Comparison of ENCODE assay signal across 7 mouse cellular contexts in the genomic region with DNA sequence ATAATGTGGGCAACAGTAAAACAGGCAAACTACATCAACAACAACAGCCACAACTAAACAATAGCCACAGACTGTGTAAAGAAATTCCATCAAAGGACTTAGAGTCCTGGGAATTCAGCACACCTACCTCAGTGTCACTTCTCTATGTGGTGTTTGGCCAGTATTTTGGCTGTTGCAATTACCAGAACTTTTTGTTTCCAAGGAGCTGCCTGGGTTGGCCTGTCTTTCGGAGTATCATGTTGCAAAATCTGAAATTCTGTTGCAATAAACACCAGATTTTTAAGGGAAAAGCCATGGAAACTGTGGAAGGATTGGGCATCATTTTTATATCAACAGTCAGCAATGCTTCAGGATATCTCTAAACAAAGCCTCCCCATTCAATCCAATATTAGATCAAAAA.
"Had no signal": no experiment of that assay in that cellular context is flagged by ENCODE, and none has a peak within 500 bp of the region (broad histone marks: within the 10 kb centered on the region; RNA-seq: fewer than 3 reads in every experiment).

No protein-coding gene starts in this region.

- DNase-seq: kidney, adult 2 months; kidney, postnatal 14 days; lung, postnatal 4 days; midbrain, embryonic 14.5 days; spleen, adult 18-20 months; thymus, adult 18-20 months; thymus, postnatal 14 days had no signal
